Mouse (Mus musculus) kidney, adult 2 months (tissue): ENCODE results near the gene Snx29. TPM values are rescaled to one million over a fixed set of nuclear protein-coding genes. Genes with fewer than 3 reads are reported as not detected.

Source experiments
- DNase-seq: peaks from one replicate; pipeline ENCODE4 v3.0.0; 2021
- H3K27ac ChIP-seq: fragments of 200-500 bp; 2 replicates; pipeline ENCODE4 v1.5.1; 2012; ENCODE audit warnings: low read depth, low read length, control low read depth, inconsistent platforms; ENCODE audit not compliant: insufficient read depth
- H3K27me3 ChIP-seq: fragments of 200-500 bp; replicated peaks from 2 replicates; pipeline ENCODE4 v1.6.1; 2012; ENCODE audit warnings: mild to moderate bottlenecking, moderate library complexity, low read length, inconsistent platforms; ENCODE audit not compliant: control insufficient read depth, insufficient read depth
- H3K36me3 ChIP-seq: fragments of 200-500 bp; 2 replicates; pipeline ENCODE4 v1.6.1; 2012; ENCODE audit warnings: mild to moderate bottlenecking, moderate library complexity, low read length, inconsistent platforms; ENCODE audit not compliant: control insufficient read depth, insufficient read depth
- H3K4me1 ChIP-seq: fragments of 200-500 bp; 2 replicates; pipeline ENCODE4 v1.6.1; 2011; ENCODE audit warnings: low read length; ENCODE audit not compliant: control insufficient read depth, insufficient read depth
- H3K4me3 ChIP-seq: fragments of 200-500 bp; 2 replicates; pipeline ENCODE4 v1.5.1; 2011; ENCODE audit warnings: mild to moderate bottlenecking, low read depth, low read length, control low read depth; ENCODE audit not compliant: insufficient read depth
- CTCF ChIP-seq: fragments of 200-500 bp; conservative IDR thresholded peaks from 2 replicates; pipeline ENCODE4 v1.5.1; 2011; ENCODE audit warnings: low read depth, mild to moderate bottlenecking, control low read depth, low read length, moderate library complexity, mixed read lengths; ENCODE audit not compliant: insufficient read depth, insufficient read length
- POLR2A ChIP-seq: fragments of 200-500 bp; IDR thresholded peaks from one replicate; pipeline ENCODE4 v1.6.1; 2011; ENCODE audit warnings: low read depth, low read length, control low read depth
- whole genome bisulfite sequencing: fragments of 180-500 bp; shearing (Covaris S2); methylation state at CpG from one replicate; pipeline ENCODE4 v1.1.7; 2018; 5-methylcytosine and 5-hydroxymethylcytosine counted together
- polyA plus RNA-seq: library from polyadenylated mRNA; depleted of rRNA; stranded (reverse); fragments of >200 nt; gene quantifications from 2 replicates; pipeline ENCODE4 v1.2.3, GENCODE M21; 2012

The Snx29 gene
- polyA plus RNA-seq, 1 experiment, result 64.8 TPM

DNA sequence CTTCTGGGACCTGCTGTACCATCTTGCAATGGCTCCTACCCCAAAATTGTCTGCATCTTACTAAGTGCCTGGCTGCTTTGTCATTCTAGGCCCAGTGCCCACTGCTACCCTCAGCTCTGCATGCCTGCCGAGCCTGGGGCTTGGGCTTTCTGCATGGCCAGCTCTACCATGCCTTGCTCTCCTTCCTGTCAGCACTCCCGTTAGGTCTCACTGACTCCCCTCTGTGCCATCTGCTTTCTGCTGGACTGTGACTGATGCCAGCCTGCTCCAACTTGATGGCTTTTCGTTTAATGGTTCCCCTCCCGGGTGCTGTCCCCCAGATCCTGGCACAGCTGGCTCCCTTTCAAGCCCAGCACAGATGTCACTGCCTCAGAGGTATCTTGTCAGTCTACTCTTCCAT, 150.1 kb downstream of the Snx29 start:
- DNase-seq, result peak; percentile 31
- no peak overlapping the region for H3K4me3 ChIP-seq
- WGBS, result 48% methylated on average over 4 of the region's 4 CpGs

DNA sequence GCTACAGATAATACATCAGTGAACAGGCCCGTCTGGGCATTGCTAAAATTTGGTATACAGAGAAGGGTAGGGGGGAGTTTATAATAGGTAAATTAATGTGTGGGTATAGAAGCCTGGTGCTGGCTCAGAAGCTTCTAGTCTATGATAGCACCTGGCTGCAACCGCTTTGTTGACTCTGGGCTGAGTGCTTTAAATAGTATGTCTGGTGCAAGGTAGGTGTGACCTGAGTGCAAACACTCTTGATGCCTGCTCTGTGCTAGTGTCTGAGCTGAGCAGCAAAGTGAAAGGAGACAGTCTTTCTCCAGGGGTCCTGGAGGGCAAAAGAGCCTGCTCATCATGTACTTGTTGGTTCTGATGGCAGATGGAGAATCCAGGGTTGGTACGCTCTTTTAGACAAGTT, 150.8 kb downstream of the Snx29 start:
- H3K27ac ChIP-seq, result peak overlapping the region; percentile 1; the same call in 1 of the 2 replicates
- H3K27me3 ChIP-seq, result no peaks in the 10 kb centered on the region
- no peak overlapping the region for H3K4me3 ChIP-seq
- H3K36me3 ChIP-seq, result no peaks in the 10 kb centered on the region; the same call in 1 of the 2 replicates
- DNase-seq, result no peak
- peaks cover 40% of the 10 kb centered on the region for H3K4me1 ChIP-seq
- 87% methylated on average over 3 of the region's 3 CpGs for WGBS
- TF ChIP-seq CTCF (no peak), POLR2A (no peak)

More for the DNA sequence above, 150.1 kb downstream of the Snx29 start:
- Histone ChIP-seq H3K27ac (no peak overlapping the region), H3K27me3 (no peaks in the 10 kb centered on the region), H3K36me3 (no peaks in the 10 kb centered on the region; the same call in 1 of the 2 replicates), H3K4me1 (peaks cover 40% of the 10 kb centered on the region)
- TF ChIP-seq POLR2A, result no peak
- TF ChIP-seq CTCF, result no peak

DNA sequence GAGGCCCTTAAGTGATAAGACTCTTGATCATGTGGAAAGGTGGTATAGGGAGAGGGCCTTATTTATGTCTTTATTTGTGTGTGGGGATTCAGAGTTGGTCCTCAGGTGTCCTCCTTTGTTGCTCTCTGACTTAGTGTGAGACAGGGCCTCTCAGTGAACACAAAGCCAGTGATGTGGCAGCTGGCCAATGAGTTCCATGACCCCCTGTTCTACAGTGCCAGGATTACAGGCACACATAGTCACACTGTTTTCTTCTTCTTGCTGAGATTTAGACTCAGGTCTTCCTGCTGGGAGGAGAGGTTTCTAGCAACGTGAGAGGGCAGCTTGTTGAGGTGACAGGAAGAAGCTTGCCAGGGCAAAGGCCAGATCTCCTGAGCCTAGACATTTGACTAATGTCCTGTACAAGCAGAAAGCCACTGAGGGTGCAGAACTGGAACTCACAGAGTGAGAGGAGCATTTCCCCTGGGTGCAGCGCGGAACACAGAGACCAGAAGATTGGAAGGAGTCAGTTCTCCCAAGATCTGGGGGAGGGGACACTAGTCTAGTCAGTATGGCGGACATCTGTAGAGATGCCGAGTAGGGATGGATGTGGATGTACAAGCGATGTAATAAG, 151.3 kb downstream of the Snx29 start:
- TF ChIP-seq CTCF (no peak), POLR2A (no peak)
- DNase-seq, result peak; percentile 39
- H3K27me3 ChIP-seq, result no peaks in the 10 kb centered on the region
- WGBS, result 61% methylated on average over 6 of the region's 6 CpGs
- no peak overlapping the region for H3K4me3 ChIP-seq
- peaks cover 35% of the 10 kb centered on the region for H3K4me1 ChIP-seq
- H3K27ac ChIP-seq, result peak overlapping the region; percentile 1
- no peaks in the 10 kb centered on the region; the same call in 1 of the 2 replicates for H3K36me3 ChIP-seq

DNA sequence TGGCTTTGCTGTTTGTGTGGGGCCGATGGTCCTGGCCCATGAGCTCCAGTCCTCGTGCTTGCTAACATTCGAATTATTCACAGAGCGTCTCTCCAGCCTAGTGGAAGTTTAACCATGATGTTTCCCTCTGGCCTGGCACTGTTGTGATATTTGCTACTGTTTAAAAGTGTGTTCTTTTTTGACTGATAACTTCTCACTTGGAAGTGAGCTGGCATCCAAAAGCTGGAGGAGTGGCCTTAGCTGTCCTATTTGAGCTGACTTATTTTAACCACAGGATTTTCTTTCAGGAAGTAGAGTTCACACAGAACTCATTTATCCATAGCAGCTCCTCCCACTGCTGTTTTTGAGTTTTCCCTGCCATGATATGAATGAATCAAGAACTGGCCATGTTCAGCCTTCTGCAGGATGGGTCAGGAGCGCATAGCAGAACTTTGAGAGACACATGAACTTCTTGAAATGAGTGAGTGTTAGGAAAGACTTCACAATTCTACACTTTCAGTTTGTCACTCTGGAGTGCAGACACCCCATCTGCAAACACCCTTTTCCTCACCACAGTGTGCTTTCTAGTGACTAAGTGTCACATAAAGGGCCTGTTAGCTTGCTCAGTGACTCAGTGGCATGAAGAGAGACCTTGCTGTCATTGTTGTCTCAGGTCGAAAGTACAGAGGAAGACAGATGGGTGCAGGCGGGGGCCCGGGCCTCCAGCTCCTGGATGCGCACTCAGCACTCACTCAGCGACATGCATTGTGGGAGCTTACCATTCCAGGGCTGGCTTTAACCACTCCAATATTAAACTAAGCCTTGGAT, 152.6 kb downstream of the Snx29 start:
- Histone ChIP-seq H3K36me3 (no peaks in the 10 kb centered on the region; the same call in 1 of the 2 replicates), H3K4me3 (no peak overlapping the region), H3K27me3 (no peaks in the 10 kb centered on the region), H3K27ac (peak overlapping the region; percentile 69), H3K4me1 (peaks cover 34% of the 10 kb centered on the region)
- 42% methylated on average over 10 of the region's 10 CpGs for WGBS
- TF ChIP-seq POLR2A (no peak), CTCF (no peak)
- DNase-seq, result peak; percentile 84

DNA sequence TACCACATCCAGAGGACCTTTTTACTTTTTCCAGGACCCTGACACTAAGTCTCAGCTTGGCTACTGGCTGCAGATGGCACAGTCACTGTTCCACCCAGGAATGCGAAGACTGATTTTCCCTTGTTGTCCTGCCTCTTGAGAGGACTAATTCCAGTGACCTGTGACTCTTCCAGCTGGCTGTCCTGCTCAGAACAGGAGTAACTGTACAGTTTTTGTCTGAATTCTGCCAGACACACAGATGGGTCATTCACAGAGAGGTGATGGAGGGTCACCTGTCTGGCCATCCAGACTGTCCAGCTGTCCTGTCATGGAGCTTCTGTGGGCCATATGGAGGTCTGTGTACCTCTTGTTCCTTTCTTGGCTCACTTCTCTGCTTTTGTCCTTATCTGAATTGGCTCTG, 153.6 kb downstream of the Snx29 start:
- no peak for DNase-seq
- Histone ChIP-seq H3K36me3 (no peaks in the 10 kb centered on the region; the same call in 1 of the 2 replicates), H3K27me3 (no peaks in the 10 kb centered on the region), H3K4me3 (no peak overlapping the region), H3K4me1 (peaks cover 34% of the 10 kb centered on the region), H3K27ac (peak overlapping the region; percentile 69)
- 79% methylated on average over 1 of the region's 1 CpGs for WGBS
- TF ChIP-seq CTCF (no peak), POLR2A (no peak)

DNA sequence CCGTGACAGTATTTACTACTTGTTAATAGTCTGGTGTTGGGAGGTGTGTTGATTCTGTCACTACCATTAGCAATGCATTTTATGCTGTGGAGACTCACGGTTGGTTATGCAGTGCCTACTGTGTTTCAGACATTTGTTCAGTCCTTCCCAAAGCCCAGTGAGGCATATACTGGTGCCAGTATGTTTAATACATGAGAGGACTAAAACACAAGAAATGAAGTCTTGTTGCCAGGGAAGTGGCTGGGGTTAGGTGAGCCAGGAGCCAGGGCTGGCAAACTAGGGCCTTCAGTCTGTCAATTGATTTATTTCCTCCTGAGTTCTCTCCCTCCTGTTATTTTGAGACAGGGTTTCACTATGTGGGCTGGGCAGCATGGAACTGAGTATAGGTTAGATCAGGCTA, 154.3 kb downstream of the Snx29 start:
- H3K36me3 ChIP-seq, result no peaks in the 10 kb centered on the region; the same call in 1 of the 2 replicates
- DNase-seq, result peak; percentile 53
- WGBS, result 33% methylated on average over 2 of the region's 2 CpGs
- peaks cover 34% of the 10 kb centered on the region for H3K4me1 ChIP-seq
- TF ChIP-seq POLR2A (no peak), CTCF (no peak)
- H3K4me3 ChIP-seq, result no peak overlapping the region
- peak overlapping the region; percentile 26; the same call in 1 of the 2 replicates for H3K27ac ChIP-seq
- no peaks in the 10 kb centered on the region for H3K27me3 ChIP-seq

DNA sequence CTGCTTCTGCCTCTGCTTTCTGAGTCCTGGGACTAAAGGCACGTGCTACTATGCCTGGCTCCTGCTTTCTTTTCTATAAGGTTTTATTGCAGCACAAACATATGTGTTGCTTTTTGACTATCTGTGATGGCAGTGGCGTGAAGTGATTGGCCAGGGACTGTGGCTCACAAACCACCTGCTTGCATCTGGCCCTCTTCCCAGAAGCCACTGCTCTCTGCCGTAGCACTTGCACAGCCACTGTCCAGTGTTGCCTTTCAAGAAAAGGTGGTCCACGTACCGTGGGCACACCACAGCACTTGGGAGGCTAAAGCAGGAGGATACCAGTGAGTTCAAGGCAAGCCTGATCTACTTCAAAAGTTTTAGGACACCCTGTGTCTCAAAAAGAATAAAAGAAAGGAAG, 154.9 kb downstream of the Snx29 start:
- 72% methylated on average over 5 of the region's 5 CpGs for WGBS
- Histone ChIP-seq H3K27me3 (no peaks in the 10 kb centered on the region), H3K27ac (peak overlapping the region; percentile 26; the same call in 1 of the 2 replicates), H3K36me3 (no peaks in the 10 kb centered on the region; the same call in 1 of the 2 replicates), H3K4me3 (no peak overlapping the region), H3K4me1 (peaks cover 34% of the 10 kb centered on the region)
- TF ChIP-seq POLR2A, result no peak
- TF ChIP-seq CTCF, result no peak
- DNase-seq, result no peak
